Mouse (Mus musculus) forebrain, postnatal 0 days (tissue): Measurements from ENCODE around the gene A730015C16Rik. TPM values are rescaled to one million over a fixed set of nuclear protein-coding genes. Genes with fewer than 3 reads are reported as not detected.

Experiments
- ATAC-seq: fragments of 200-750 bp; cut with Nextera tagmentation; 2 replicates; pipeline ENCODE4 v1.8.0; 2017; ENCODE audit warnings: mild to moderate bottlenecking, moderate library complexity
- DNase-seq: peaks from one replicate; pipeline ENCODE4 v3.0.0-alpha.2; 2015
- H3K27ac ChIP-seq: fragments of 300-500 bp; sonication (generic); 2 replicates; pipeline ENCODE4 v1.5.1; 2014; ENCODE audit warnings: low read depth, mild to moderate bottlenecking, antibody characterized with exemption, low read length, moderate library complexity, mixed read lengths
- H3K27me3 ChIP-seq: fragments of 300-500 bp; sonication (generic); 2 replicates; pipeline ENCODE4 v1.6.1; 2014; ENCODE audit warnings: mild to moderate bottlenecking, low read length, mixed read lengths; ENCODE audit not compliant: insufficient read depth
- H3K36me3 ChIP-seq: fragments of 300-500 bp; sonication (generic); 2 replicates; pipeline ENCODE4 v1.6.1; 2014; ENCODE audit warnings: mild to moderate bottlenecking, moderate library complexity; ENCODE audit not compliant: insufficient read depth
- H3K4me1 ChIP-seq: fragments of 300-500 bp; sonication (generic); 2 replicates; pipeline ENCODE4 v1.6.1; 2014; ENCODE audit warnings: antibody characterized with exemption; ENCODE audit not compliant: insufficient read depth
- H3K4me2 ChIP-seq: fragments of 300-500 bp; sonication (generic); 2 replicates; pipeline ENCODE4 v1.6.1; 2014; ENCODE audit warnings: low read depth, mild to moderate bottlenecking, moderate library complexity
- H3K4me3 ChIP-seq: fragments of 300-500 bp; sonication (generic); 2 replicates; pipeline ENCODE4 v1.5.1; 2014; ENCODE audit warnings: low read depth, low read length, mixed read lengths
- H3K9ac ChIP-seq: fragments of 300-500 bp; sonication (generic); 2 replicates; pipeline ENCODE4 v1.6.1; 2014; ENCODE audit warnings: mild to moderate bottlenecking
- H3K9me3 ChIP-seq: fragments of 300-500 bp; sonication (generic); 2 replicates; pipeline ENCODE4 v1.6.1; 2016; ENCODE audit warnings: low read length
- CTCF ChIP-seq: sonication (generic); IDR thresholded peaks from 2 replicates; pipeline ENCODE4 v1.5.1; 2016; ENCODE audit warnings: antibody characterized with exemption, control low read depth, low read depth
- WGBS: fragments of 180-500 bp; shearing (Covaris S2); extraction: QIAGEN DNeasy Blood & Tissue Kit; methylation state at CpG from one replicate; pipeline ENCODE4 v1.1.7; 2014; 5-methylcytosine and 5-hydroxymethylcytosine counted together
- polyA plus RNA-seq: library from polyadenylated mRNA; unstranded; fragments of >200 nt; fragmentation: Nextera tagmentation; extraction: Ambion mirVana; gene quantifications from 2 replicates; pipeline ENCODE4 v1.2.1, GENCODE M21; 2015
- total RNA-seq: library from RNA; depleted of rRNA; stranded (reverse); fragments of >200 nt; gene quantifications from 2 replicates; pipeline ENCODE4 v1.2.3, GENCODE M21; 2014

The A730015C16Rik gene
- total and polyA plus RNA-seq, 2 experiments from 2014 or later: 0.86 to 0.93 TPM

- Histone ChIP-seq H3K27ac (no peak overlapping the region), H3K4me2 (no peak overlapping the region), H3K4me1 (peaks cover 15% of the 10 kb centered on the region; the same call in 1 of the 2 replicates), H3K36me3 (0 out of 2 replicates have a peak, but pooled peaks cover 14% of the 10 kb centered on the region), H3K4me3 (no peak overlapping the region), H3K9ac (no peak overlapping the region), H3K27me3 (no peaks in the 10 kb centered on the region), H3K9me3 (no peaks in the 10 kb centered on the region)
- TF ChIP-seq CTCF: no peak
- ATAC-seq (no peak), DNase-seq (no peak)
- WGBS: 74% methylated on average over 1 of the region's 1 CpGs
These were observed 17.7 kb downstream of the A730015C16Rik start for GRCm38 (mm10) chr4:108830698-108831097.

- Histone ChIP-seq H3K36me3 (peaks cover 39% of the 10 kb centered on the region), H3K27ac (no peak overlapping the region), H3K9ac (no peak overlapping the region), H3K27me3 (no peaks in the 10 kb centered on the region), H3K4me2 (no peak overlapping the region), H3K4me3 (no peak overlapping the region), H3K4me1 (peaks cover 6% of the 10 kb centered on the region; the same call in 1 of the 2 replicates), H3K9me3 (no peaks in the 10 kb centered on the region)
- no peak for TF ChIP-seq CTCF
- no peak for DNase-seq
- ATAC-seq: no peak
- 91% methylated on average over 2 of the region's 2 CpGs for WGBS
These were observed 21.8 kb downstream of the A730015C16Rik start for GRCm38 (mm10) chr4:108826643-108827042.

GRCm38 (mm10) chr4:108826096-108826495 lies 22.3 kb downstream of the A730015C16Rik start:
- Histone ChIP-seq H3K9ac (no peak overlapping the region), H3K9me3 (no peaks in the 10 kb centered on the region), H3K4me3 (no peak overlapping the region), H3K4me2 (no peak overlapping the region), H3K27ac (no peak overlapping the region), H3K4me1 (peaks cover 3% of the 10 kb centered on the region; the same call in 1 of the 2 replicates), H3K27me3 (no peaks in the 10 kb centered on the region), H3K36me3 (peaks cover 39% of the 10 kb centered on the region)
- no peak for TF ChIP-seq CTCF
- DNase-seq: no peak
- ATAC-seq: no peak
- WGBS: 85% methylated on average over 1 of the region's 1 CpGs

- no peaks in the 10 kb centered on the region for H3K4me1 ChIP-seq
These were observed 22.7 kb downstream of the A730015C16Rik start for GRCm38 (mm10) chr4:108825677-108826076.

GRCm38 (mm10) chr4:108811550-108811949 lies 36.9 kb downstream of the A730015C16Rik start:
- DNase-seq: no peak
- H3K27ac ChIP-seq: no peak overlapping the region
- ATAC-seq: peak; percentile 36
- no peak for TF ChIP-seq CTCF
- no peaks in the 10 kb centered on the region for H3K4me1 ChIP-seq
- H3K9ac ChIP-seq: no peak overlapping the region
- no peaks in the 10 kb centered on the region for H3K27me3 ChIP-seq
- peaks cover 10% of the 10 kb centered on the region; the same call in 1 of the 2 replicates for H3K36me3 ChIP-seq
- 67% methylated on average over 6 of the region's 6 CpGs for WGBS
- H3K4me2 ChIP-seq: no peak overlapping the region
- H3K4me3 ChIP-seq: no peak overlapping the region
- no peaks in the 10 kb centered on the region for H3K9me3 ChIP-seq

More at GRCm38 (mm10) chr4:108825677-108826076, 22.7 kb downstream of the A730015C16Rik start:
- Histone ChIP-seq H3K9me3 (no peaks in the 10 kb centered on the region), H3K36me3 (peaks cover 39% of the 10 kb centered on the region), H3K9ac (no peak overlapping the region), H3K27ac (no peak overlapping the region), H3K4me3 (no peak overlapping the region), H3K27me3 (no peaks in the 10 kb centered on the region), H3K4me2 (no peak overlapping the region)
- no peak for TF ChIP-seq CTCF
- WGBS: 92% methylated on average over 3 of the region's 3 CpGs
- no peak for ATAC-seq
- DNase-seq: no peak

- DNase-seq: no peak
- no peak overlapping the region for H3K27ac ChIP-seq
- H3K36me3 ChIP-seq: peaks cover 10% of the 10 kb centered on the region; the same call in 1 of the 2 replicates
- no peak overlapping the region for H3K4me3 ChIP-seq
- no peak overlapping the region for H3K9ac ChIP-seq
- 0 out of 2 replicates have a peak, but pooled peaks have one; percentile 20 for ATAC-seq
- 71% methylated on average over 4 of the region's 4 CpGs for WGBS
- H3K27me3 ChIP-seq: no peaks in the 10 kb centered on the region
- TF ChIP-seq CTCF: no peak
- H3K4me1 ChIP-seq: no peaks in the 10 kb centered on the region
- H3K9me3 ChIP-seq: no peaks in the 10 kb centered on the region
- no peak overlapping the region for H3K4me2 ChIP-seq
These were observed 37.3 kb downstream of the A730015C16Rik start for GRCm38 (mm10) chr4:108811142-108811541.

GRCm38 (mm10) chr4:108803535-108803934 lies 44.9 kb downstream of the A730015C16Rik start:
- DNase-seq: no peak
- Histone ChIP-seq H3K27ac (no peak overlapping the region), H3K4me3 (no peak overlapping the region), H3K9me3 (no peaks in the 10 kb centered on the region), H3K27me3 (no peaks in the 10 kb centered on the region), H3K36me3 (no peaks in the 10 kb centered on the region), H3K4me2 (no peak overlapping the region), H3K4me1 (no peaks in the 10 kb centered on the region), H3K9ac (no peak overlapping the region)
- no peak for ATAC-seq
- 74% methylated on average over 2 of the region's 2 CpGs for WGBS
- no peak for TF ChIP-seq CTCF
